In the genomic region with DNA sequence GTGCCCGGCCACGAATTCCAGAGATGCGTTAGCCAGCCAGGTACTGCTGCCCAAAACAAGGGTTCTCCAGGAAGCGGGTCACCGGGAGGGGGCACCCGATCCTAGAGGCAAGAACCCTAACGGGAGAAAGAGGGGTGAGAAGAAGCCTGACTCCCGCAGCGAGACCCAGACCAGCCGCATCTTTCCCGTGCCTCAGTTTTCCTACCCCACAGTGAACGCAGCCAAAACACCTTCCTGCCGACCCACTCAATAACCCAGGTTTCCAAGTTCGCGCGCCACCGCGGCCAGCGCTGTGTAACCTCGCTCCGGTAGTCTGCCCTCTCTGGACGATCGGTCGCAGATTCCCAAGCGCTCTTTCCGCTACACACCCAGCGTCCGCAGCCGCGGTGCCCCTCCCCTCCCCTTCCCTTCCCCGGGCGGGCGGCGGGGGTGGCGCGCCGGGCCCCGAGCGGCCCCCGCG, we compare ENCODE assay signal across 8 mouse cellular contexts. TPM values are rescaled to one million over a fixed set of nuclear protein-coding genes. Genes with fewer than 3 reads are reported as not detected.
DNase-seq lines count a peak whose midpoint lies in the region; ATAC-seq and TF ChIP-seq lines count a peak whose summit lies in the region.

No protein-coding gene starts in this region.

- no peaks in the 10 kb centered on the region for H3K9me3 ChIP-seq in embryonic facial prominence, embryonic 13.5 days
- no peaks in the 10 kb centered on the region for H3K9me3 ChIP-seq in heart, embryonic 11.5 days (replicated peaks; ENCODE audit: control insufficient read depth, low read length)
- no peaks in the 10 kb centered on the region for H3K9me3 ChIP-seq in liver, embryonic 15.5 days (replicated peaks)

- peaks cover 90% of the 10 kb centered on the region for H3K27me3 ChIP-seq in embryonic facial prominence, embryonic 13.5 days
- peaks cover 76% of the 10 kb centered on the region for H3K27me3 ChIP-seq in heart, embryonic 11.5 days (ENCODE audit: control insufficient read depth, insufficient read depth, low read length)
- peaks cover 88% of the 10 kb centered on the region for H3K27me3 ChIP-seq in liver, embryonic 15.5 days

- H3K36me3 ChIP-seq in embryonic facial prominence, embryonic 13.5 days, result no peaks in the 10 kb centered on the region
- no peaks in the 10 kb centered on the region for H3K36me3 ChIP-seq in heart, embryonic 11.5 days (ENCODE audit: control insufficient read depth, insufficient read depth, low read length)
- H3K36me3 ChIP-seq in liver, embryonic 15.5 days (replicated peaks), result no peaks in the 10 kb centered on the region

- peak; percentile 35 to 37 for DNase-seq in urinary bladder, adult 18-20 months (ENCODE audit: low spot score in 2 of 2)
- no peak for DNase-seq in urinary bladder, adult 2 months (ENCODE audit: low spot score)
- DNase-seq in kidney, postnatal 14 days, result peak; percentile 26
- DNase-seq in natural killer cell, adult 2 months (ENCODE audit: low spot score in 2 of 2), result no peak

- peaks cover 25% of the 10 kb centered on the region for H3K4me1 ChIP-seq in embryonic facial prominence, embryonic 13.5 days
- peaks cover 6% of the 10 kb centered on the region for H3K4me1 ChIP-seq in heart, embryonic 11.5 days (ENCODE audit: control insufficient read depth, insufficient read depth, low read length)
- peaks cover 6% of the 10 kb centered on the region for H3K4me1 ChIP-seq in liver, embryonic 15.5 days (replicated peaks)
- peaks cover 28% of the 10 kb centered on the region for H3K4me1 ChIP-seq in olfactory bulb, adult 2 months (ENCODE audit: control insufficient read depth, insufficient read depth, low read length)

- WGBS in embryonic facial prominence, embryonic 13.5 days, result under 1% methylated on average over 41 of the region's 41 CpGs
- whole genome bisulfite sequencing in heart, embryonic 11.5 days (ENCODE audit: insufficient replicate concordance), result 1% methylated on average over 41 of the region's 41 CpGs
- 1% methylated on average over 41 of the region's 41 CpGs for WGBS in liver, embryonic 15.5 days (ENCODE audit: insufficient replicate concordance)
- WGBS in olfactory bulb, adult 2 months, result under 1% methylated on average over 41 of the region's 41 CpGs

- no peak for ATAC-seq in embryonic facial prominence, embryonic 13.5 days (ENCODE audit: insufficient number of reproducible peaks, insufficient read depth, low FRiP score, low TSS enrichment, low read depth)
- no peak for ATAC-seq in heart, embryonic 11.5 days (replicated peaks; ENCODE audit: insufficient number of reproducible peaks, low FRiP score, low TSS enrichment)
- ATAC-seq in liver, embryonic 15.5 days (ENCODE audit: insufficient read depth), result no peak

- peak overlapping the region; percentile 79 for H3K9ac ChIP-seq in embryonic facial prominence, embryonic 13.5 days
- H3K9ac ChIP-seq in heart, embryonic 11.5 days (ENCODE audit: low read depth, low read length), result peak overlapping the region; percentile 52; the same call in 1 of the 2 replicates
- no peak overlapping the region for H3K9ac ChIP-seq in liver, embryonic 15.5 days

- peak overlapping the region; percentile 98 for H3K4me2 ChIP-seq in embryonic facial prominence, embryonic 13.5 days
- H3K4me2 ChIP-seq in heart, embryonic 11.5 days, result peak overlapping the region; percentile 98
- peak overlapping the region; percentile 66 for H3K4me2 ChIP-seq in liver, embryonic 15.5 days

- TF ChIP-seq CTCF in olfactory bulb, adult 2 months (IDR thresholded peaks at IDR 0.05; ENCODE audit: insufficient read depth, low read depth, low read length), result peak; percentile 45; the same call in 1 of the 2 replicates

- H3K4me3 ChIP-seq in embryonic facial prominence, embryonic 13.5 days, result peak overlapping the region; percentile 79
- peak overlapping the region; percentile 68 for H3K4me3 ChIP-seq in heart, embryonic 11.5 days (ENCODE audit: low read depth, low read length)
- peak overlapping the region; percentile 46 for H3K4me3 ChIP-seq in liver, embryonic 15.5 days (replicated peaks)
- peak overlapping the region; percentile 97 for H3K4me3 ChIP-seq in olfactory bulb, adult 2 months (ENCODE audit: insufficient read depth, low read depth, low read length)

- no peak for TF ChIP-seq POLR2A in olfactory bulb, adult 2 months (IDR thresholded peaks at IDR 0.05; ENCODE audit: insufficient read depth, low read depth, low read length)

- no peak overlapping the region for H3K27ac ChIP-seq in embryonic facial prominence, embryonic 13.5 days
- no peak overlapping the region for H3K27ac ChIP-seq in heart, embryonic 11.5 days (ENCODE audit: low read depth, low read length)
- H3K27ac ChIP-seq in liver, embryonic 15.5 days (replicated peaks), result no peak overlapping the region
- H3K27ac ChIP-seq in olfactory bulb, adult 2 months (ENCODE audit: insufficient read depth, low read depth, low read length), result peak overlapping the region; percentile 82; the same call in 1 of the 2 replicates

RNA-seq across cellular contexts. Expression of gene Dlgap4, which starts 0.4 kb away (rescaled TPM):
- 67.0 and 95.5 TPM in 2 replicates for polyA plus RNA-seq in urinary bladder, adult 2 months (2012; rRNA removed)
- 89.7 and 98.3 TPM in 2 replicates for polyA plus RNA-seq in embryonic facial prominence, embryonic 13.5 days (2015; fragmentation: Nextera tagmentation; extraction: Ambion mirVana)
- 70.5 and 76.3 TPM in 2 replicates for polyA plus RNA-seq in heart, embryonic 11.5 days (2014; fragmentation: Nextera tagmentation; extraction: Ambion mirVana)
- 10.4 and 11.9 TPM in 2 replicates for polyA plus RNA-seq in liver, embryonic 15.5 days (2015; fragmentation: Nextera tagmentation; extraction: Ambion mirVana)
- polyA plus RNA-seq in olfactory bulb, adult 2 months (2012; ENCODE audit: insufficient read depth, insufficient read length, low replicate concordance, missing spikeins), result not detected in 2 replicates

Comparison
In these comparisons a context has a peak if more than half of its experiments do, and no peak if none do; other contexts are left out.
1. DNase-seq: peak in urinary bladder, adult 18-20 months (2 of 2) and kidney, postnatal 14 days (single experiment); none in urinary bladder, adult 2 months (single experiment) and natural killer cell, adult 2 months (0 of 2).
2. H3K4me3 ChIP-seq: peak in every context shown above with its lines; median percentile 97 in olfactory bulb, adult 2 months; 79 in embryonic facial prominence, embryonic 13.5 days; 68 in heart, embryonic 11.5 days; 46 in liver, embryonic 15.5 days.
3. Peak in every context shown above with its lines, with median percentiles within 50 percentile points of each other: H3K4me2 ChIP-seq.